Mouse (Mus musculus): Measurements from ENCODE around the gene Vdr. TPM values are rescaled to one million over a fixed set of nuclear protein-coding genes. Genes with fewer than 3 reads are reported as not detected.
"Not testable (repeated sequence)": the region's sequence is repeated elsewhere in the genome, so short reads cannot be mapped to it uniquely, and the experiment has no call there.

The Vdr gene
- total RNA-seq, 2 experiments from 2014 or later, result 0.16 to 0.82 TPM

DNA sequence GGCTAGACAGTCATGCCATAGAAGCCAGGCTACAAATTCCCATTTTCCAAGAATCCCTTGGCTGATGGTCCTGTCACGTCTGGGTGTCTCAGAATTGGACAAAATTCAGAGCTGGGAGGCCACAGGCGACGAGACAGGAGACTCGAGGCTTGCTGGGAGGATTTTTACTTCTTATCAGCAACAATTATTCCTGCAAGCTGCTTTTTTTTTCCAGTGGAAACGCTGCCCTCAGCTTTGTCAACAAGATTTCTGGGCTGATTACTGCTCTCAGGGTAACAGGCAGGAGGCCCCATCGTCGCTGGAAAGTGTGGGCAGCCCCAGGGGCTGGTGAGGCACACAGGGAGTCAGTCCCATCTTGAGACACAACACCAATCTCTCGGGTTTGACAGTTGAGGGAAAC lies 17.9 kb downstream of the Vdr start:
- DNase-seq (ENCODE audit: low spot score in 2 of 2), result no peak
- intact Hi-C loops (cut with DNase I), result no loop called here

GRCm38 (mm10) chr15:97890450-97890849 lies 20.0 kb downstream of the Vdr start:
- intact Hi-C loops (cut with DNase I), result no loop called here
- DNase-seq (ENCODE audit: low spot score in 2 of 2), result no peak

DNA sequence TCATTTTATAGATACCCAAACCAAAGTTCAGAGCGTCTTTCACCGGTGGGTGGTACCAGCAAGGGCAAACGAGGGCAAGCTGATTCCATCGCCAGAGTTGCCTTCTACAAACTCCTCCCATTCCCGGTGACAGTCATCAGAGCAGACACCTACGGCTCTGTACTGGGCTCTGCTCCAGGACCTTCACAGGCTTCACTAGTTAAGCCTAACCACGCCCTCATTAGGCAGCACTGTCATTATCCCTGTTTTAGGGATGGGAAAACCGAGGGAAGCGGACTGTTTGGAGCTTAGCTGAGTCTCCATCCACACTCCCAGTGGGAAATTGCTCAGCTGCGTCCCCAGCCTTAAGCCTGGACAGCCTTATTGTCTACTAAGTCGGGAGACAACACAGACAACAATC lies 20.4 kb downstream of the Vdr start:
- intact Hi-C loops (cut with DNase I), result no loop called here
- DNase-seq (ENCODE audit: low spot score in 2 of 2), result peak in 1 of 2 experiments; percentile 70

GRCm38 (mm10) chr15:97887541-97888016 lies 22.9 kb downstream of the Vdr start:
- intact Hi-C loops (cut with DNase I), result no loop called here
- no peak for DNase-seq (ENCODE audit: low spot score in 2 of 2)

- no peak for DNase-seq (ENCODE audit: low spot score in 2 of 2)
Observed at GRCm38 (mm10) chr15:97881423-97881822, 29.0 kb downstream of the Vdr start.

GRCm38 (mm10) chr15:97880441-97880840 lies 30.0 kb downstream of the Vdr start:
- no peak for DNase-seq (ENCODE audit: low spot score in 2 of 2)
- intact Hi-C loops (cut with DNase I), result no loop called here

More at GRCm38 (mm10) chr15:97881423-97881822, 29.0 kb downstream of the Vdr start:
- intact Hi-C loops (cut with DNase I), result no loop called here

DNA sequence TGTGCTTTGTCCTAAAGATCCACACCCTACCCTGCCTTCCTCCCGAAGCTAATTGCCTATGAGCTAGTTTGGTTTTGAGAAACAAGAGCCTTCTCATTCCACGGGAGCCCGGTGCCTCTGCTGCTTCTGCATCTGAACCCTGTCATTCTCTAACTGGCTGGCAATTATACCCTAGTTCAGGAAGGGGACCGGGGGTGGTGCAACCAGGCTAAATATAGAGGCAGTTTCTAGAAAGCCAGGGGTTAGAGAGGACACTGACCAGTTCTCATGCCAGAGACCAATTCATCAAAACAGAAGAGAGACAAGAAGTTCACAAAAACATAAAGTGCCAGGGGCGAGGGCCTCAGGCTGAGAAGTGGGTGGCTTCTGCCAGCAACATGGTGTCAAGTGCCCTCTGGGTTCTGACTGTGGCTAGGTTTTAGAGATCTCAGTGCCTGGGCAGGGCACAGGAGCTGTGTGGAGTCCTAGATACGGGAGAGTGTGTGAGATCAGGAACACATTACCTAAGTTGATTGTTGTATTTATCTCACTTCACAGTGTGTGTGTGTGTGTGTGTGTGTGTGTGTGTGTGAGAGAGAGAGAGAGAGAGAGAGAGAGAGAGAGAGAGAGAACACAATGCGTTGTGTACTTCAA lies 31.6 kb downstream of the Vdr start:
- no peak for DNase-seq (ENCODE audit: low spot score in 2 of 2)
- intact Hi-C loops (cut with DNase I), result no loop called here

DNA sequence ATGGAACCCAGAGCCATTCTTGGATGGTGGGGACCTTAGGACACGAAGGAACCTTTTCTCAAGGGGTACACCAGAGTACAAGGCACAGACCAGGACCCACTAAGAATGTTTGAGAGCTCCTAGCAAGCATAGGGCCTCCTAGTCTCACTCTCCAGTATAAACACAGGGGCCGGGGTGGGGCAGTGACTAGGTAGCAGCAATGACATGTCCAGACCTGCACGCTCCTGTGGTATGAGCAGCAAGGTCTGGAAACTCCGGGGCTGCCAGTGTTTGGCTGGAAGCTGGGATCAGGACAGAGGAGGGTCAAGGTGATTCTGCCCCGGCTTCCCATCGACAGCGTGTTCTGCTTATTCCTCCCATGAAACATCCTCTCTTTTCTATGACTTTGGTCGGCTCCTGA lies 34.6 kb downstream of the Vdr start:
- intact Hi-C loops (cut with DNase I), result no loop called here
- DNase-seq (ENCODE audit: low spot score in 2 of 2), result no peak

GRCm38 (mm10) chr15:97873717-97874116 lies 36.7 kb downstream of the Vdr start:
- no peak for DNase-seq (ENCODE audit: low spot score in 2 of 2)
- intact Hi-C loops (cut with DNase I), result no loop called here

- intact Hi-C loops (cut with DNase I), result no loop called here
- peak in 1 of 2 experiments; percentile 55 for DNase-seq (ENCODE audit: low spot score in 2 of 2)
Observed at GRCm38 (mm10) chr15:97872161-97872560, 38.3 kb downstream of the Vdr start.

DNA sequence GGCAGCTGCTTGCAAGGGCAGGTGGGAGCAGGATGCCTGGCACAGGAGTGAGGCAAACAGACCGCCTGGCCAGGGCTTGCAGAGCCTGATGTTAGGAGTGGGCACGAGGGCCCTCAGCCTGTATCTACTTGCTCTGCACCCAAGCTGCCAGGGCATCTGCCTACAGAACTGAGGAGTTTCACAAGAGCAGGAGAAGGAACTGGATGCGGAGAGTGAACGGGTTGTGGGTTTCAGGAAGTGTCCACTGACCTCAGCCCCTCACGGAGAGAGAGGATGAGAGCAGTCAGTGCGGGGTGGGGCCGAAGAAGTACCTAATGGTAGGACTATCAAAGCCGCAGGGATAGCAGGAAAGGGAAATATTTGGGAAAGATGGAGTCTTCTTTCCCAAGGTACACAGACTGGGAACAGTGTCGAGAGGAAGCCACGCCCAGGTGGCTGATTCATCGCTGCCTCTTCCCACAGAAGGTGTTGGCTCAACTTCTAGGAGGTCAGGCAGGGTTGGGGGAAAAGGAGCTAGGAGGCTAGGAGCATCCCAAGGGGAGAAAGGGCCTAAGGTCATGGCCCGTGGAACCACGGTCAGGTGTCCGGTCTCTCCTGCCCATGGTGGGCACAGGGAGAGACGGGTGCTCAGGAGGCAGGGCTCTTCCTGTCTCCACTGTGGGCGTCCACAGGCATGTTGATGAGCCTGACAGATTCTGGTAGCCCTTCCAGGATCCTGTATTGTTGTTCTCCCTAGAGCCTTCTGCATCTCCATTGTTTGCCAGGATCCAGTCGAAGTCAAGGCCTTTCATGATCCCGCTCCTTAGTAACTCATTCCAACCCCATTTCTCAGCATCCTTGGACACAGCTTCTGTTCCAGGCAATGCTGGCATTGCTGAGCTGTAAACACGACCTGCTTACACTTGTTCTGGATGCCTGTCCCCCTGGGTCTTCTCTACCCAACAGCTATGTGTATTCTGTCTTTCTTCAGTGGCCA lies 39.1 kb downstream of the Vdr start:
- intact Hi-C loops (cut with DNase I), result no loop called here
- DNase-seq (ENCODE audit: low spot score in 2 of 2), result no peak

DNA sequence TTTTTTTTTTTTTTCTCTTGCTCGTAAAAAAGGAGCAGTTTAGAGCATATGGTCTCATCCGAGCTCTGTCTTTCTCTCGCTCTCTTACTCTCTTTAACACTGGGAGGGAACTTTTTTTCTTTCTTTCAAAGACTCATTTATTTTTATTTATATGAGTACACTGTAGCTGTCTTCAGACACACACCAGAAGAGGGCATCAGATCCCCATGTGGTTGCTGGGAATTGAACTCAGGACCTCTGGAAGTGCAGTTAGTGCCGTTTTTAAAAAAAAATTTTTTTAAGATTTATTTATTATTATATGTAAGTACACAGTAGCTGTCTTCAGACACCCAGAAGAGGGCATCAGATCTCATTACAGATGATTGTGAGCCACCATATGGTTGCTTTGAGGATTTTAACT lies 40.3 kb downstream of the Vdr start:
- intact Hi-C loops (cut with DNase I); DNase-seq (ENCODE audit: low spot score in 2 of 2): not testable (repeated sequence)

GRCm38 (mm10) chr15:97868985-97869384 lies 41.4 kb downstream of the Vdr start:
- intact Hi-C loops (cut with DNase I), result no loop called here

GRCm38 (mm10) chr15:97865988-97866387 lies 44.4 kb downstream of the Vdr start:
- no peak for DNase-seq (ENCODE audit: low spot score in 2 of 2)
- intact Hi-C loops (cut with DNase I), result no loop called here

More at GRCm38 (mm10) chr15:97868985-97869384, 41.4 kb downstream of the Vdr start:
- no peak for DNase-seq (ENCODE audit: low spot score in 2 of 2)

- DNase-seq (ENCODE audit: low spot score in 2 of 2), result no peak
- intact Hi-C loops (cut with DNase I), result no loop called here
Observed at GRCm38 (mm10) chr15:97865175-97865574, 45.3 kb downstream of the Vdr start.

DNA sequence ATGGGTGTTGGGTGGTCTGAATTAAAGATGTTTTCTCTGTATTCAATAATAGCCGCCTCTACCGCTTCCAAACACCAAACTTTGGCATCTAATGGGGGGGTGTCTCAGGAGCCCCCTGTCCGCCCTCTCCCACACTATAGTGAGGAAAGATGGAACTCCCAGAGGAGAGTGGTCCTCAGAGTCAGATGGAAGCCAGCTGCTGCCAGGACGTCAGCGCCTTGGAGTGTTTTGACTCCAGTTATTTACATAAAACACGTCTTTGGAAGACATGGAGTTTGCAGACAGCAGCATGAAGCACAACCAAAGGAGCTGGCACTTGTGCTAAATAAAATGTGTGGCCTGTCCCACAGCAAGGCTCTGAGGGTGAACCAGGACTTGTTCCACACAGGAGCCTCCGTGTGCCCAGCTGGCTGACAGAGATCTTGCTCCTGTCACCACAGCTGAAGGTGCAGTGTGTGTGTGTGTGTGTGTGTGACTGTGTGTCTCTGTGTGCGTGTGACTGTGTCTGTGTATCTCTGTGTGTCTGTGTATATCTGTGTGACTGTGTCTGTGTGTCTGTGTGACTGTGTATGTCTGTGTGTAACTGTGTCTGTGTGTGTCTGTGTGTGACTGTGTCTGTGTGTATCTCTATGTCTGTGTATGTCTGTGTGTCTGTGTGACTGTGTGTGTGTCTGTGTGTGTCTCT lies 45.9 kb downstream of the Vdr start:
- intact Hi-C loops (cut with DNase I), result no loop called here

DNA sequence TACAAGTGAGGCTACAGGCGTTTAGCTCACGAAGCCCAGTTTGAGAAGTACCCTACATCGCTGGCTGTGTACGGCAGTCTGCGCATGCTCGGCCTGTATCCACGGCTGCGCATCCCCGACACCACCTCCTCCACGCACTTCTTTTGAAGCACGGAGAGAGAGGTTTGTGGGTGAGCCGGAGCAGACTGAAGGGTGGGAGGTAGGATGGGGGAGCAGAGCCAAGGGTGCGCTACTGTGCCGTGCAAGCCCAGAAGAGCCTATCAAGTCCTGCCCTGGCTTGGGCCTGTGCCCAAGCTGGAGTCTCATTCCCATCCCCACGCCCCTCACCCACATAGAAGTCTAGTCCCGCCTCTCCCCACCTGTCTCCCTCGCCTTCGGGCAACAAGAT lies 46.9 kb downstream of the Vdr start:
- intact Hi-C loops (cut with DNase I), result no loop called here
- peak; percentile 54 to 93 for DNase-seq (ENCODE audit: low spot score in 2 of 2)

More for the DNA sequence above, 45.9 kb downstream of the Vdr start:
- DNase-seq (ENCODE audit: low spot score in 2 of 2), result no peak

DNA sequence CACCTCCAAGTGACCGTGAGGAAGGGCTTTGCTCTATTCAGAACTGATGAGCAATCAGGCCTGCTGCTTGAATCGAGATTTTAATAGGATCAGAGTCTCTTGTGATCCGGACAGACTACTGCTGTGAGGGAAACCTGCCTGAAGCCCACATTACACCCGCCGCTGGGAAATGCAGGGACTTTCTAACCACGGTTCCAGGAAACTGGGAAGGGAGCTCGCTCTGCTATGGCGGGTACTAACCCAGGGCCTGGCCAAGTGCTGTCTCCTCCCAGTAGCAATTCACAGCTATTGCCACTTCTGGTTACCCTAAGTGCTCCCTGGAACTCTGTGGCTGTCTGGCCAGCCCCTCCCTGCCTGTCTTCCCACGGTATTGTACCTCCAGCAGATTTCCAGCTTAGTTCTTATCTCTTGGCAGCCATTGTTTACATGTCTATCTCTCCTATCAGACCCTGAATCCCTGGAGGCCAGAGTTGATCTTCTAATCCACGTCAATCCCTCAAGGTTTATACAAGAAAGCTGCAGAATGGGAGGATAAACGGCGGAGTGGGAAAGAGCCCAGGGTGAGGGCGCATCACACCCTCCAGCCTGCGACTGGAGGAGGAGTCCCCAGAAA lies 47.4 kb downstream of the Vdr start:
- intact Hi-C loops (cut with DNase I), result no loop called here
- no peak for DNase-seq (ENCODE audit: low spot score in 2 of 2)

DNA sequence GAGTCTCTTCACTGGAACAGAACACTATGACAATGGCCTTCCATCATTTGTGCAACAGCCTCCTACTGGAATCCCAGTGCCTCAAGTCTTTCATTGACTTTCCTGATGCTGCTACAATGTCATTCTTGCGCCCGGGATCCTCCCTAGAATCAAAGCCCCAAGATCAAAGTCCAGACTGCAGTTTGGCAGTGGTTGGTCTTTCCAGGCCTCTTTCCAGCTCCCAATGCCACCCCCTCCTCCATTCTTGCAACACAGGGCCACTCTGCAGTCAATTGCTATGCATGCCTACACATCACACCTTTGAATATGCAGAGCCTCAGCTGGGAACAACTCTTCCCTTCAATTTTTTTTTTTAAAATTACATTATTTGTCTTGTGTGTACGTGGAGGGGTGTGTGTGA lies 50.1 kb downstream of the Vdr start:
- intact Hi-C loops (cut with DNase I), result no loop called here
- no peak for DNase-seq (ENCODE audit: low spot score in 2 of 2)

DNA sequence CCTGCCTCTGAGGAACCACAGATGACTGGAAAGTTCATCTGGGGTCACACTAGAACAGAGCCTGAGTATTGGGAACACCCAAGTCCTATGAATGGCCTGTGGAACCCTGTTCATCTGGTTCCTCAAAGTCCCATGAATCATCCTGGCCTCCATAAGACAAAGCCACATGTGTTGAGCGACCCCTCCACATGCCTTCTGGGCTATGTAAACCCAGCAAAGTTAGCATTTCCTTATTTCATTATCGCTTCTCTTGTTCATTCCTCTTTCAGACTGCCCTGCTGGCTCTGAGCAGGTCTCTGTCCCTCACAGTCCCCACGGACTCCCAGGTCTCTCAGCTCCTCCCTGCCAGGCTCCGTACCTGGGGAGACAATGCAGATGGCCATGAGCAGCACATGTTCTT lies 52.0 kb downstream of the Vdr start:
- intact Hi-C loops (cut with DNase I), result no loop called here
- DNase-seq (ENCODE audit: low spot score in 2 of 2), result no peak
